Mouse (Mus musculus): Measurements from ENCODE around the gene Mysm1.
A peak's percentile ranks its signal among the peaks of the same experiment; 100 is the strongest.

Mysm1 gene

GRCm38 (mm10) chr4:94941221-94941855 lies 37.6 kb downstream of the Mysm1 start:
- no peak for DNase-seq (ENCODE audit: low spot score)

GRCm38 (mm10) chr4:94928743-94929142 lies 50.2 kb downstream of the Mysm1 start, which contains the start of gene Eqtn:
Gene Eqtn, minus strand, starts transcription at chr4:94928843.
- DNase-seq (ENCODE audit: low spot score): no peak

- DNase-seq (ENCODE audit: low spot score): no peak
These were observed 77.1 kb downstream of the Mysm1 start for GRCm38 (mm10) chr4:94901780-94902179.

- DNase-seq (ENCODE audit: low spot score): peak; percentile 2
These were observed 78.2 kb downstream of the Mysm1 start for GRCm38 (mm10) chr4:94900744-94901143.
